Mouse (Mus musculus) liver, embryonic 16.5 days (tissue): ENCODE data around the gene Sprr2e. TPM values are rescaled to one million over a fixed set of nuclear protein-coding genes. Genes with fewer than 3 reads are reported as not detected.

Experiments
- ATAC-seq: fragments of 200-750 bp; cut with Nextera tagmentation; 2 replicates; pipeline ENCODE4 v1.8.0; 2017; ENCODE audit warnings: low read depth, mild to moderate bottlenecking, moderate number of reproducible peaks, moderate library complexity
- H3K27ac ChIP-seq: fragments of 300-500 bp; sonication (generic); 2 replicates; pipeline ENCODE4 v1.5.1; 2014; ENCODE audit warnings: mild to moderate bottlenecking, low read length
- H3K27me3 ChIP-seq: fragments of 300-500 bp; sonication (generic); 2 replicates; pipeline ENCODE4 v1.6.1; 2014; ENCODE audit warnings: low read depth, low read length, mixed read lengths; ENCODE audit not compliant: control insufficient read depth, insufficient read depth
- H3K36me3 ChIP-seq: fragments of 300-500 bp; sonication (generic); 2 replicates; pipeline ENCODE4 v1.6.1; 2014; ENCODE audit warnings: mild to moderate bottlenecking; ENCODE audit not compliant: control insufficient read depth, insufficient read depth
- H3K4me1 ChIP-seq: fragments of 300-500 bp; sonication (generic); 2 replicates; pipeline ENCODE4 v1.6.1; 2014; ENCODE audit warnings: low read depth, low read length, mixed read lengths; ENCODE audit not compliant: control insufficient read depth
- H3K4me2 ChIP-seq: fragments of 300-500 bp; sonication (generic); 2 replicates; pipeline ENCODE4 v1.6.1; 2014; ENCODE audit warnings: low read depth, low read length, mixed read lengths
- H3K4me3 ChIP-seq: fragments of 300-500 bp; sonication (generic); 2 replicates; pipeline ENCODE4 v1.5.1; 2014; ENCODE audit warnings: low read depth, mild to moderate bottlenecking, low read length
- H3K9ac ChIP-seq: fragments of 300-500 bp; sonication (generic); 2 replicates; pipeline ENCODE4 v1.6.1; 2014; ENCODE audit warnings: low read depth, low read length
- H3K9me3 ChIP-seq: fragments of 300-500 bp; sonication (generic); replicated peaks from 2 replicates; pipeline ENCODE4 v1.6.1; 2016; ENCODE audit warnings: low read length; ENCODE audit not compliant: control insufficient read depth
- WGBS: fragments of 180-500 bp; shearing (Covaris S2); extraction: QIAGEN DNeasy Blood & Tissue Kit; methylation state at CpG from one replicate; pipeline ENCODE4 v1.1.7; 2014; ENCODE audit not compliant: insufficient replicate concordance; 5-methylcytosine and 5-hydroxymethylcytosine counted together
- polyA plus RNA-seq: library from polyadenylated mRNA; unstranded; fragments of >200 nt; fragmentation: Nextera tagmentation; extraction: Ambion mirVana; gene quantifications from 2 replicates; pipeline ENCODE4 v1.2.1, GENCODE M21; 2015

Gene Sprr2e
- polyA plus RNA-seq: not detected in 2 replicates

DNA sequence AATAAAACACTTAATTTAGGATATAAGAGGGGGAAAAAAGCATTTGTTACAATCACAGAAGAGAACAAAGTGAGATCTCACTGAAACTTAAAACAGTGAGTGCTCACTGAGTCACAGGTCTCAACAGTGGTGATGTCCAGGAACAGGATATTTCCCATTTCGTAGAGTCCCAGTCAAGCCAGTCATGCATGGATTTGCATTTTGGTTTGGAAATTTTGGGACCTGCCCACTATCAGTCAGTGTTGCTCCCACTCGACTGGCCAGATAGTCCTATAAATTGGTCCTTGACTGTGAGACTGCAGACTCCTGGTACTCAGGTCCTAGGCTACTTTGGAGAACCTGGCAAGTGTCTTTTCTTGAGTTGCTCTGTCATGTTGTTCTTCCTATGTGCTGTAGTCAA lies at the start of gene Sprr2e:
Sprr2e (plus strand) TSS at position 301 of the 400 bp plus-strand sequence.
- Histone ChIP-seq H3K9ac (no peak within 1 kb of the TSS), H3K27ac (no peak within 1 kb of the TSS), H3K4me3 (no peak within 1 kb of the TSS), H3K36me3 (no peaks in the 10 kb centered on the region), H3K4me2 (no peak within 1 kb of the TSS), H3K9me3 (no peaks in the 10 kb centered on the region), H3K27me3 (no peaks in the 10 kb centered on the region), H3K4me1 (no peaks in the 10 kb centered on the region)
- no peak for ATAC-seq
- WGBS: 42% methylated on average over 2 of the region's 2 CpGs

DNA sequence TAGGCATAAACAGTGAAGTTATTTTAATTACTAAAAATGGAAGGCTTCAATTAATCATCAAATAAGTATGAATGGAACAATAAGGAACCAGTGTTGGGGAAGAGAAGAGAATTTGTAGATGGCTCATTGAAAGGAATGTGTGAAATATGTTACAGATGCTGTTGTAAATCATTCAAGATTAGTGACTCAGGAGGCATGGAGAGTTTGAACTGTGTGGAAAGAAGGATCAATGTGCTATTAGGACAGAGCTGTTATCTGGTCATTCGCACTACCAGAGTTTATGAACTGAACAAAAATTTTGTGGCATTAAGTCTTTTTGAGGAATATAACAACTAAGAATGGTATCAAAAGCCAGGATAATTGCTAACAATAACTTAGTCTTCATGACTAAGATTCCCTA lies 44.5 kb upstream of the Sprr2e start:
- no peak overlapping the region for H3K9ac ChIP-seq
- H3K9me3 ChIP-seq: no peaks in the 10 kb centered on the region
- H3K27ac ChIP-seq: no peak overlapping the region
- no peak for ATAC-seq
- no peaks in the 10 kb centered on the region for H3K27me3 ChIP-seq
- no peak overlapping the region for H3K4me2 ChIP-seq
- 55% methylated on average over 1 of the region's 1 CpGs for WGBS
- no peak overlapping the region for H3K4me3 ChIP-seq
- H3K36me3 ChIP-seq: no peaks in the 10 kb centered on the region
- H3K4me1 ChIP-seq: no peaks in the 10 kb centered on the region

DNA sequence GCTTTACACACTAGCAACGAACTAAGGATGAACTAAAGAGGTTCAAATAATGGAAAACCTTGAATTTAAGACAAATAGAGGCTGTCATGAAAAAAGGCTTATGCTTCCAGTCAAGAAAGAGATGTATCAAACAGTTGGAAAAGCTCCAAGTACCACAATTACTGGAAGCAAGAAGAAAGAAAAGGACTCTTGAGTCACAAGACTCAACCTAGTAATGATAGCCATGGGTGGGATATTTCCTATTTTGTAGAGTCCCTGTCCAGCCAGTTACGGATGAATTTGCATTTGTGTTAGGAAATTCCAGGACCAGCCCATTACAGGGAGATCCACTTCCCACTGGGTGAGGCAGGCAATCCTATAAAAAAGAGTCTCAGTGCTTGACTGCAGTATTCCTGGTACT lies 35.6 kb upstream of the Sprr2e start, which contains the start of gene Sprr2b:
Sprr2b (plus strand) TSS at position 301 of the 400 bp plus-strand sequence.
- Histone ChIP-seq H3K9me3 (no peaks in the 10 kb centered on the region), H3K4me2 (no peak within 1 kb of the TSS), H3K9ac (no peak within 1 kb of the TSS), H3K27me3 (no peaks in the 10 kb centered on the region), H3K27ac (no peak within 1 kb of the TSS), H3K36me3 (no peaks in the 10 kb centered on the region), H3K4me1 (no peaks in the 10 kb centered on the region), H3K4me3 (no peak within 1 kb of the TSS)
- no peak for ATAC-seq
- 49% methylated on average over 2 of the region's 2 CpGs for WGBS

DNA sequence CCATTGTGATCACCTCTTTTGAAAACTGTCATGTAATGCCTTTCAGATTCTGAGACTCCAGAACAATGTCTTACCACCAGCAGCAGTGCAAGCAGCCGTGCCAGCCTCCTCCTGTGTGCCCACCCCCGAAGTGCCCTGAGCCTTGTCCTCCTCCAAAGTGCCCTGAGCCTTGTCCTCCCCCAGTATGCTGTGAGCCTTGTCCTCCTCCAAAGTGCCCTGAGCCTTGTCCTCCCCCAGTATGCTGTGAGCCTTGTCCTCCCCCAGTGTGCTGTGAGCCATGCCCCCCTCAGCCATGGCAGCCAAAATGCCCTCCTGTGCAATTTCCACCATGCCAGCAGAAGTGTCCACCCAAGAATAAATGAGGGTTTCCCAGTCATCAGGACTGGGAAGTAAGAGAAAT lies 34.6 kb upstream of the Sprr2e start:
- H3K27ac ChIP-seq: no peak overlapping the region
- WGBS: 55% methylated on average over 2 of the region's 2 CpGs
- H3K4me3 ChIP-seq: no peak overlapping the region
- no peaks in the 10 kb centered on the region for H3K9me3 ChIP-seq
- H3K36me3 ChIP-seq: no peaks in the 10 kb centered on the region
- H3K9ac ChIP-seq: no peak overlapping the region
- no peak for ATAC-seq
- H3K4me2 ChIP-seq: no peak overlapping the region
- H3K4me1 ChIP-seq: no peaks in the 10 kb centered on the region
- no peaks in the 10 kb centered on the region for H3K27me3 ChIP-seq

DNA sequence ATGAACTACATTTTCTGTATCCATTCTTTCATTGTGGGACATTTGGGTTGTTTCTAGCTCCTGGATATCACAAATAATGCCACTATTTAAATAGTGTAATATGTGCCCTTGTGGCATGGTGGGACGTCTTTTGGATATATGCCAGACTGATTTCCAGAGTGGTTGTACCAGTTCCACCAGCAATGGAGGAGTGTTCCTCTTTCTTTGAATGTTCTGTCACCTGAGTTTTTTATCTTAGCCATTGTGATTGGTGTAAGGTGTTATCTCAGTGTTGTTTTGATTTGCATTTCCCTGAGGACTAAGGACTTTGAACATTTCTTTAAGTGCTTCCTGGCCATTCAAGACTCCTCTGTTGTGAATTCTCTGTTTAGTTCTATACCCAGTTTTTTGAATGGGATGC lies 15.7 kb upstream of the Sprr2e start:
- WGBS: 54% methylated on average over 1 of the region's 1 CpGs
- ATAC-seq: no peak
- H3K9ac ChIP-seq: no peak overlapping the region
- H3K9me3 ChIP-seq: no peaks in the 10 kb centered on the region
- no peak overlapping the region for H3K27ac ChIP-seq
- no peak overlapping the region for H3K4me3 ChIP-seq
- H3K36me3 ChIP-seq: no peaks in the 10 kb centered on the region
- no peaks in the 10 kb centered on the region for H3K4me1 ChIP-seq
- no peaks in the 10 kb centered on the region for H3K27me3 ChIP-seq
- no peak overlapping the region for H3K4me2 ChIP-seq

DNA sequence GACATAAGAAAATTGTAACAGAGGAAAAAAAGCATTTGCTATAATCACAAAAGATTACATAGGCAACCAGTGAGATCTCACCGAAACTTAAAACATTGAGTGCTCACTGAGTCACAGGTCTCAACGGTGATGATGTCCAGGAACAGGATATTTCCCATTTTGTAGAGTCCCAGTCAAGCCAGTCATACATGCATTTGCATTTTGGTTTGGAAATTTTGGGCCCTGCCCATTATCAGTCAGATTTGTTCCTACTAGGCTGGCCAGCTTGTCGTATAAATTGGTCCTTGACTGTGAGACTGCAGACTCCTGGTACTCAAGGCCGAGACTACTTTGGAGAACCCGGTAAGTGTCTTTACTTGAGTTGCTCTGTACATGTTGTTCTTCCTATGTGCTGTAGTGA lies 13.1 kb upstream of the Sprr2e start, which contains the start of gene Sprr2d:
Sprr2d (plus strand) TSS at position 301 of the 400 bp plus-strand sequence.
- Histone ChIP-seq H3K36me3 (no peaks in the 10 kb centered on the region), H3K27ac (no peak within 1 kb of the TSS), H3K9ac (no peak within 1 kb of the TSS), H3K4me2 (no peak within 1 kb of the TSS), H3K4me3 (no peak within 1 kb of the TSS), H3K9me3 (no peaks in the 10 kb centered on the region), H3K4me1 (no peaks in the 10 kb centered on the region), H3K27me3 (no peaks in the 10 kb centered on the region)
- WGBS: 71% methylated on average over 5 of the region's 5 CpGs
- no peak for ATAC-seq

DNA sequence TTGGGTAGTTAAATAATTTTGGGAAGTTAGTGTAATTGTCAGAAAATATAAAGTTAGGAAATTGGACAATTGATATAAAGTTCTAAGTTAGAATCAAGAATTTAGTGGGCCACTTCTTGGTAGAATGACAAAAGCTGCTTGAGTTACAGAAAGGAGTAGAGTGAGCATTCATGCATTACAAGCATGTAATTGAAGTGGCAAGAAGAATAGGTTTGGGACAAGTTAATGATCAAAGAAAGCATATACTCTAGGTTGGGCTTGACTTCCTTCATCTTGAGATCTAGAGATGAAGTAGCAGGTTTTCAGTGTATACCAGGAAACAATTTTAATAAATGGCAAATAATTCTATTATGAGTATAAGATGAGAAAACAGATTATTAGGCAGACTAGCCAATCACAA lies 9.7 kb downstream of the Sprr2e start:
- H3K36me3 ChIP-seq: no peaks in the 10 kb centered on the region
- H3K4me1 ChIP-seq: no peaks in the 10 kb centered on the region
- ATAC-seq: no peak
- no peak overlapping the region for H3K4me3 ChIP-seq
- no peaks in the 10 kb centered on the region for H3K9me3 ChIP-seq
- no peak overlapping the region for H3K4me2 ChIP-seq
- no peak overlapping the region for H3K27ac ChIP-seq
- H3K27me3 ChIP-seq: no peaks in the 10 kb centered on the region
- no peak overlapping the region for H3K9ac ChIP-seq

DNA sequence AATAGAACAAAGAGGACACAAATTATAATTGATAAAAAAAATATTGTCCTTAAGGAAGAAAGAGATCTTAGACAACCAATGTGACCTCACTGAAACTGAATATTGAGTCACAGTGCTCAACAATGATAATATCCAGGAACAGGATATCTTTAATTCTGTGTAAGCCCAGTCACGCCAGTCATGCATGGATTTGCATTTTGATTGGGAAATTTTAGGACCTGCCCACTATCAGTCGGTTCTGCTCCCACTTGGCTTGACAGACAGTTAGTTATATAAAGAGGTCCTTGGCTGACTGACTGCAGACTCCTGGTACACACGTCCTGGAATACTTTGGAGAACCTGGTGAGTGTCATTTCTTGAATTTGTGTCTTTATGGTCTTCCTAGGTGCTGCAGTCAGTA lies 12.9 kb downstream of the Sprr2e start, which contains the start of gene Sprr2f:
Sprr2f (plus strand) TSS at position 301 of the 400 bp plus-strand sequence.
- 49% methylated on average over 3 of the region's 3 CpGs for WGBS
- ATAC-seq: no peak
- H3K36me3 ChIP-seq: no peaks in the 10 kb centered on the region
- no peaks in the 10 kb centered on the region for H3K9me3 ChIP-seq
- H3K27ac ChIP-seq: no peak within 1 kb of the TSS
- no peaks in the 10 kb centered on the region for H3K4me1 ChIP-seq
- no peak within 1 kb of the TSS for H3K9ac ChIP-seq
- no peak within 1 kb of the TSS for H3K4me2 ChIP-seq
- H3K4me3 ChIP-seq: no peak within 1 kb of the TSS
- no peaks in the 10 kb centered on the region for H3K27me3 ChIP-seq

DNA sequence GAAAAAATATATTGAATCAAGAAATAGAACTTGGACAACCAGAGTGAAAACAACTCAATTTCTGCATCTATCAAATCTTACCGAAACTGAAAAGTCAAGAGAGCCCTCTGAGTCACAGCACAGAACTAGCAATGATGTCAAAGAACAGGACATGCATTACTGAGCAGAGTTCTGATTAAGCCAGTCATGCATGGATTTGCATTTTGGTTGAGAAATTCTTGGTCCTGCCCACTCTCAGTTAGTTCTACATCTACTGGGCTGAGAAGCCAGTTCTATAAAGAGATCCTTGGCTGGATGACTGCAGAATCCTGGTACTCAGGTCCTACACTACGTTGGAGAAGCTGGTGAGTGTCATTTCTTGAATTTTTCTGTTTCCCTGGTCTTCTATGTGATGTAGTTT lies 21.7 kb downstream of the Sprr2e start:
- WGBS: 39% methylated on average over 2 of the region's 2 CpGs
- H3K9me3 ChIP-seq: no peaks in the 10 kb centered on the region
- no peaks in the 10 kb centered on the region for H3K27me3 ChIP-seq
- no peak overlapping the region for H3K27ac ChIP-seq
- H3K9ac ChIP-seq: no peak overlapping the region
- H3K4me2 ChIP-seq: no peak overlapping the region
- H3K4me3 ChIP-seq: no peak overlapping the region
- no peaks in the 10 kb centered on the region for H3K36me3 ChIP-seq
- no peaks in the 10 kb centered on the region for H3K4me1 ChIP-seq
- no peak for ATAC-seq
